Mouse (Mus musculus) midbrain, embryonic 13.5 days (tissue): ENCODE results near the gene Wt1. TPM values are rescaled to one million over a fixed set of nuclear protein-coding genes. Genes with fewer than 3 reads are reported as not detected.

Experiments used
- ATAC-seq: fragments of 200-750 bp; cut with Nextera tagmentation; 2 replicates; pipeline ENCODE4 v1.8.0; 2017; ENCODE audit warnings: mild to moderate bottlenecking, moderate TSS enrichment, moderate library complexity
- H3K27ac ChIP-seq: fragments of 300-500 bp; sonication (generic); 2 replicates; pipeline ENCODE4 v1.5.1; 2015; ENCODE audit warnings: inconsistent platforms, mild to moderate bottlenecking, moderate library complexity
- H3K27me3 ChIP-seq: fragments of 300-500 bp; sonication (generic); 2 replicates; pipeline ENCODE4 v1.6.1; 2015; ENCODE audit warnings: mild to moderate bottlenecking, inconsistent platforms
- H3K36me3 ChIP-seq: fragments of 300-500 bp; sonication (generic); 2 replicates; pipeline ENCODE4 v1.6.1; 2015; ENCODE audit warnings: mild to moderate bottlenecking, inconsistent platforms
- H3K4me1 ChIP-seq: fragments of 300-500 bp; sonication (generic); replicated peaks from 2 replicates; pipeline ENCODE4 v1.6.1; 2015; ENCODE audit warnings: inconsistent platforms
- H3K4me2 ChIP-seq: fragments of 300-500 bp; sonication (generic); replicated peaks from 2 replicates; pipeline ENCODE4 v1.6.1; 2015; ENCODE audit warnings: moderate library complexity, mild to moderate bottlenecking, inconsistent platforms
- H3K4me3 ChIP-seq: fragments of 300-500 bp; sonication (generic); replicated peaks from 2 replicates; pipeline ENCODE4 v1.5.1; 2015; ENCODE audit warnings: mild to moderate bottlenecking, inconsistent platforms
- H3K9ac ChIP-seq: fragments of 300-500 bp; sonication (generic); replicated peaks from 2 replicates; pipeline ENCODE4 v1.6.1; 2015; ENCODE audit warnings: mild to moderate bottlenecking, inconsistent platforms
- H3K9me3 ChIP-seq: fragments of 300-500 bp; sonication (generic); 2 replicates; pipeline ENCODE4 v1.6.1; 2016; ENCODE audit warnings: mild to moderate bottlenecking, inconsistent platforms
- WGBS: fragments of 180-500 bp; shearing (Covaris S2); methylation state at CpG from one replicate; pipeline ENCODE4 v1.1.7; 2015; 5-methylcytosine and 5-hydroxymethylcytosine counted together
- polyA plus RNA-seq: library from polyadenylated mRNA; unstranded; fragments of >200 nt; fragmentation: Nextera tagmentation; extraction: Ambion mirVana; gene quantifications from 2 replicates; pipeline ENCODE4 v1.2.1, GENCODE M21; 2015

Gene Wt1
- polyA plus RNA-seq, result 0.11 TPM in 1 of 2 replicates, not detected in the other

GRCm38 (mm10) chr2:105126279-105126678 is at the start of gene Wt1:
Gene Wt1, plus strand, starts transcription at chr2:105126529.
- no peaks in the 10 kb centered on the region for H3K36me3 ChIP-seq
- H3K9ac ChIP-seq, result no peak within 1 kb of the TSS
- H3K27me3 ChIP-seq, result peaks cover 96% of the 10 kb centered on the region
- H3K27ac ChIP-seq, result no peak within 1 kb of the TSS
- under 1% methylated on average over 25 of the region's 25 CpGs for WGBS
- peak; percentile 57 for ATAC-seq
- peak within 1 kb of the TSS; percentile 24 for H3K4me3 ChIP-seq
- H3K4me1 ChIP-seq, result peaks cover 22% of the 10 kb centered on the region
- peak within 1 kb of the TSS; percentile 36 for H3K4me2 ChIP-seq
- no peaks in the 10 kb centered on the region for H3K9me3 ChIP-seq

- ATAC-seq, result no peak
- WGBS, result 82% methylated on average over 7 of the region's 7 CpGs
Observed at GRCm38 (mm10) chr2:105077151-105077550, 49.2 kb upstream of the Wt1 start.

GRCm38 (mm10) chr2:105082256-105082790 is 44.0 kb upstream of the Wt1 start:
- Histone ChIP-seq H3K9me3 (no peaks in the 10 kb centered on the region), H3K9ac (no peak overlapping the region), H3K36me3 (no peaks in the 10 kb centered on the region), H3K4me3 (no peak overlapping the region), H3K27ac (no peak overlapping the region), H3K27me3 (no peaks in the 10 kb centered on the region), H3K4me2 (no peak overlapping the region), H3K4me1 (no peaks in the 10 kb centered on the region)
- ATAC-seq, result no peak
- 28% methylated on average over 9 of the region's 9 CpGs for WGBS

More at GRCm38 (mm10) chr2:105077151-105077550, 49.2 kb upstream of the Wt1 start:
- Histone ChIP-seq H3K27ac (no peak overlapping the region), H3K27me3 (no peaks in the 10 kb centered on the region), H3K9ac (no peak overlapping the region), H3K4me1 (no peaks in the 10 kb centered on the region), H3K9me3 (no peaks in the 10 kb centered on the region), H3K36me3 (no peaks in the 10 kb centered on the region), H3K4me2 (no peak overlapping the region), H3K4me3 (no peak overlapping the region)

GRCm38 (mm10) chr2:105084035-105084434 is 42.3 kb upstream of the Wt1 start:
- no peaks in the 10 kb centered on the region for H3K9me3 ChIP-seq
- no peak overlapping the region for H3K9ac ChIP-seq
- no peak overlapping the region for H3K4me3 ChIP-seq
- no peak for ATAC-seq
- no peak overlapping the region for H3K4me2 ChIP-seq
- H3K27me3 ChIP-seq, result no peaks in the 10 kb centered on the region
- WGBS, result 85% methylated on average over 4 of the region's 4 CpGs
- H3K27ac ChIP-seq, result no peak overlapping the region
- H3K4me1 ChIP-seq, result peaks cover 5% of the 10 kb centered on the region
- H3K36me3 ChIP-seq, result no peaks in the 10 kb centered on the region

- Histone ChIP-seq H3K4me2 (no peak overlapping the region), H3K9ac (no peak overlapping the region), H3K27ac (no peak overlapping the region), H3K9me3 (no peaks in the 10 kb centered on the region), H3K27me3 (no peaks in the 10 kb centered on the region), H3K4me1 (peaks cover 20% of the 10 kb centered on the region), H3K4me3 (no peak overlapping the region), H3K36me3 (no peaks in the 10 kb centered on the region)
- 88% methylated on average over 3 of the region's 3 CpGs for WGBS
- no peak for ATAC-seq
Observed at GRCm38 (mm10) chr2:105086081-105086480, 40.2 kb upstream of the Wt1 start.

GRCm38 (mm10) chr2:105088005-105088404 is 38.3 kb upstream of the Wt1 start:
- H3K27me3 ChIP-seq, result no peaks in the 10 kb centered on the region
- peaks cover 20% of the 10 kb centered on the region for H3K4me1 ChIP-seq
- no peak overlapping the region for H3K9ac ChIP-seq
- H3K36me3 ChIP-seq, result no peaks in the 10 kb centered on the region
- H3K27ac ChIP-seq, result no peak overlapping the region
- H3K4me3 ChIP-seq, result no peak overlapping the region
- no peaks in the 10 kb centered on the region for H3K9me3 ChIP-seq
- WGBS, result 84% methylated on average over 3 of the region's 3 CpGs
- no peak for ATAC-seq
- H3K4me2 ChIP-seq, result no peak overlapping the region

GRCm38 (mm10) chr2:105089083-105089482 is 37.2 kb upstream of the Wt1 start:
- 68% methylated on average over 4 of the region's 4 CpGs for WGBS
- Histone ChIP-seq H3K9me3 (no peaks in the 10 kb centered on the region), H3K4me3 (no peak overlapping the region), H3K27me3 (no peaks in the 10 kb centered on the region), H3K9ac (no peak overlapping the region), H3K27ac (0 out of 2 replicates have a peak overlapping the region, but pooled peaks have one; percentile 0), H3K36me3 (no peaks in the 10 kb centered on the region), H3K4me2 (no peak overlapping the region), H3K4me1 (peaks cover 20% of the 10 kb centered on the region)
- no peak for ATAC-seq

- WGBS, result 31% methylated on average over 7 of the region's 7 CpGs
- Histone ChIP-seq H3K27ac (peak overlapping the region; percentile 62; the same call in 1 of the 2 replicates), H3K4me3 (no peak overlapping the region), H3K36me3 (no peaks in the 10 kb centered on the region), H3K27me3 (no peaks in the 10 kb centered on the region), H3K9me3 (no peaks in the 10 kb centered on the region), H3K4me1 (peaks cover 20% of the 10 kb centered on the region), H3K4me2 (no peak overlapping the region), H3K9ac (no peak overlapping the region)
- ATAC-seq, result peak; percentile 77
Observed at GRCm38 (mm10) chr2:105089581-105090508, 36.5 kb upstream of the Wt1 start.

GRCm38 (mm10) chr2:105090991-105091390 is 35.3 kb upstream of the Wt1 start:
- Histone ChIP-seq H3K27me3 (no peaks in the 10 kb centered on the region), H3K9me3 (no peaks in the 10 kb centered on the region), H3K27ac (no peak overlapping the region), H3K4me3 (no peak overlapping the region), H3K4me2 (no peak overlapping the region), H3K9ac (no peak overlapping the region), H3K36me3 (no peaks in the 10 kb centered on the region), H3K4me1 (peaks cover 20% of the 10 kb centered on the region)
- ATAC-seq, result no peak
- 89% methylated on average over 5 of the region's 5 CpGs for whole genome bisulfite sequencing

GRCm38 (mm10) chr2:105091718-105092117 is 34.6 kb upstream of the Wt1 start, which contains the start of gene Gm11060:
Gene Gm11060, plus strand, starts transcription at chr2:105092018.
- H3K27ac ChIP-seq, result no peak within 1 kb of the TSS
- no peak within 1 kb of the TSS for H3K4me2 ChIP-seq
- no peak for ATAC-seq
- no peaks in the 10 kb centered on the region for H3K27me3 ChIP-seq
- 93% methylated on average over 2 of the region's 2 CpGs for WGBS
- peaks cover 20% of the 10 kb centered on the region for H3K4me1 ChIP-seq
- no peaks in the 10 kb centered on the region for H3K36me3 ChIP-seq
- H3K9ac ChIP-seq, result no peak within 1 kb of the TSS
- no peaks in the 10 kb centered on the region for H3K9me3 ChIP-seq
- no peak within 1 kb of the TSS for H3K4me3 ChIP-seq

- H3K9me3 ChIP-seq, result no peaks in the 10 kb centered on the region
- no peaks in the 10 kb centered on the region for H3K27me3 ChIP-seq
- no peak overlapping the region for H3K9ac ChIP-seq
- ATAC-seq, result no peak
- WGBS, result 89% methylated on average over 22 of the region's 22 CpGs
- H3K36me3 ChIP-seq, result no peaks in the 10 kb centered on the region
- no peak overlapping the region for H3K27ac ChIP-seq
- no peak overlapping the region for H3K4me2 ChIP-seq
- H3K4me1 ChIP-seq, result peaks cover 4% of the 10 kb centered on the region; the same call in 1 of the 2 replicates
- H3K4me3 ChIP-seq, result no peak overlapping the region
Observed at GRCm38 (mm10) chr2:105097294-105097953, 28.9 kb upstream of the Wt1 start.

GRCm38 (mm10) chr2:105099410-105099809 is 26.9 kb upstream of the Wt1 start:
- ATAC-seq, result 0 out of 2 replicates have a peak, but pooled peaks have one; percentile 27
- WGBS, result 67% methylated on average over 7 of the region's 7 CpGs
- no peak overlapping the region for H3K4me3 ChIP-seq

More at GRCm38 (mm10) chr2:105099410-105099809, 26.9 kb upstream of the Wt1 start:
- H3K9me3 ChIP-seq, result no peaks in the 10 kb centered on the region
- H3K27me3 ChIP-seq, result no peaks in the 10 kb centered on the region
- H3K4me2 ChIP-seq, result no peak overlapping the region
- H3K4me1 ChIP-seq, result peaks cover 4% of the 10 kb centered on the region; the same call in 1 of the 2 replicates
- no peak overlapping the region for H3K27ac ChIP-seq
- H3K9ac ChIP-seq, result no peak overlapping the region
- H3K36me3 ChIP-seq, result no peaks in the 10 kb centered on the region
